Mouse (Mus musculus) monocyte, adult 5-6 weeks (primary cell): ENCODE results near the gene Sult1c1. TPM values are rescaled to one million over a fixed set of nuclear protein-coding genes. Genes with fewer than 3 reads are reported as not detected.
"Not testable (repeated sequence)": the region's sequence is repeated elsewhere in the genome, so short reads cannot be mapped to it uniquely, and the experiment has no call there.

Source experiments
- ATAC-seq: fragments of 153-309, 156-312 bp; replicated peaks from 2 replicates; pipeline ENCODE4 v1.8.0; 2017; ENCODE audit warnings: mild to moderate bottlenecking; ENCODE audit not compliant: low TSS enrichment, insufficient number of reproducible peaks, severe bottlenecking, poor library complexity, low FRiP score
- total RNA-seq: library from RNA; stranded (forward); fragments of 200-1000, 200-491, 200-594 nt; gene quantifications from 3 replicates; pipeline ENCODE4 v1.2.3, GENCODE M21; 2017

Sult1c1 gene
- not detected in 3 replicates for total RNA-seq

GRCm38 (mm10) chr17:53990574-53990973, at the start of gene Sult1c1:
Sult1c1 (minus strand) TSS chr17:53990674.
- no peak for ATAC-seq

- no peak for ATAC-seq
These were observed 23.7 kb upstream of the Sult1c1 start for GRCm38 (mm10) chr17:54014204-54014603.

GRCm38 (mm10) chr17:54011196-54011595, 20.7 kb upstream of the Sult1c1 start:
- ATAC-seq: no peak

- ATAC-seq: not testable (repeated sequence)
These were observed 20.1 kb upstream of the Sult1c1 start for GRCm38 (mm10) chr17:54010536-54010935.

- ATAC-seq: no peak
These were observed 13.0 kb upstream of the Sult1c1 start for GRCm38 (mm10) chr17:54003522-54003921.

GRCm38 (mm10) chr17:53973606-53974005, 16.9 kb downstream of the Sult1c1 start:
- ATAC-seq: no peak

GRCm38 (mm10) chr17:53941569-53942162, 48.8 kb downstream of the Sult1c1 start:
- ATAC-seq: no peak

- no peak for ATAC-seq
These were observed 49.7 kb downstream of the Sult1c1 start for GRCm38 (mm10) chr17:53940726-53941125.

Other genes with a start within 250 kb of the Sult1c1 start
- not detected in 3 replicates for gene Sult1c2, start 144.3 kb downstream of the Sult1c1 start, total RNA-seq